Mouse (Mus musculus) c-Kit-positive CD71-positive TER-119-positive erythroid progenitor cells, embryonic 14.5 days (primary cell): ENCODE results near the gene Slamf1.
A peak's percentile ranks its signal among the peaks of the same experiment; 100 is the strongest.
"Not testable (repeated sequence)": the region's sequence is repeated elsewhere in the genome, so short reads cannot be mapped to it uniquely, and the experiment has no call there.

Experiments
- DNase-seq: peaks from one replicate; pipeline ENCODE4 v3.0.0-alpha.2; 2013; ENCODE audit warnings: low spot score

Slamf1 gene

DNA sequence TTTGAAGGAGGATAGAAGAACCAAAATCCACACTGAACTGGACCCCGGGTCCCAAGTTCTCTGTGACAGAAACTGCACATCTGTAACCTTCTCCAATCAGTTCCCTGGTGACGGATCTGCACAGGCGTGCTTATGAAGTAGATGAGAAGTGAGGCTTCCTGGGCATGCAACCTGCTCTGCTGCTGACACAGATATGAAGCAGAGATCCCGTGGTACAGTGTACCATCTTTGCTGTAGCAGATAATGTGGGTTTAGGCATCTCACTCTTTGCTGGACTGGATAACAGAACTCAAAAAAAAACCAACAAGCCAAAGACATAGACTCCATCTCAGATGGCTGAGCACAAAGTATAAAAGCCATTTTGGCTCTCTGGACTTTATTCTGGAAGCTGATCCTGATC, 32.7 kb downstream of the Slamf1 start:
- DNase-seq, result no peak

DNA sequence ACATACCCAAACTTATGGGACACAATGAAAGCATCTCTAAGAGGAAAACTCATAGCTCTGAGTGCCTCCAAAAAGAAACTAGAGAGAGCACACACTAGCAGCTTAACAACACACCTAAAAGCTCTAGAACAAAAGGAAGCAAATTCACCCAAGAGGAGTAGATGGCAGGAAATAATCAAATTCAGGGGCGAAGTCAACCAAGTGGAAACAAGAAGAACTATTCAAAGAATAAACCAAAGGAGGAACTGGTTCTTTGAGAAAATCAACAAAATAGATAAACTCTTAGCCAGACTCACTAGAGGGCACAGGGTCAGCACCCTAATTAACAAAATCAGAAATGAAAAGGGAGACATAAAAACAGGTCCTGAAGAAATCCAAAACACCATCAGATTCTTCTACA, 44.1 kb downstream of the Slamf1 start:
- DNase-seq, result not testable (repeated sequence)

DNA sequence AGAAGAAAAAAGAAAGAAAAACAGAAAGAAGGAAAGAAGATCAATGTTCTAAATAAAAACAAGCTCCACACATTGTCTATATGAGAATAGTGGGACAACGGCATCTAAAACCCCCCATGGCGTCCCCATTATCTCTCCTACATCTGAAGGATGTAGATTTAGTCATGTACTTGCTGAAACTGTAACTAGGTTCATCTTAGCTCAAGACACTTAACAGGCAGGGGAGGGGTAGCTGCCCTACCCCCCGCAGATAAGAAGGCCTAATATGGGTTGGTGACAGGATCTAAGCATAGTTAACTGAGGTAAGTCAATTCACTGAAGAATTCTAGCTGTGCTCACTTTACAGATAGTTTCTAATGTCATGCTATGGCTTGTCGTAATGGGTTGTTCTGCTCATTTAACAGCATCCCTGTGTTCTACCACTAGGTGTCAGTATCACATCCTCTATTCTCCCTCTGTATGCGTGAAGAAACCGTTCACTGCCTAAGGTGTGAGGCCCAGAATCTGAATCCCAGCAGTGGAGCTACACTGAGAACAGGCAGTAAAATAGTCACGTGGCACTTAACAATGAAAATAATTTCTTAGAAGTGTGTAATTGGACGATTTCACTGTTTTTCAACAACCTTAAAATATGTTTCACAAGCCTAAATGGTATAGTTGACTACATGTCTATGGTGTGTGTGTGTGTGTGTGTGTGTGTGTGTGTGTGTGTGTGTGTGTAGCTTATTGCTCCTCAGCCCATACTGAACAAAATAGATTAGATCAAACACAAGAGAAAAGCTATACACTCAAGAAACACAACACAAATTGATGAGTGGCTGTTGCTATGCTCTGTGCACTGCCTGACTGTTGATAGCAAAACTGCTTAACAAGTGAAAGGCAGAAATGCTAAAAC, 48.9 kb downstream of the Slamf1 start:
- peak; percentile 42 for DNase-seq

DNA sequence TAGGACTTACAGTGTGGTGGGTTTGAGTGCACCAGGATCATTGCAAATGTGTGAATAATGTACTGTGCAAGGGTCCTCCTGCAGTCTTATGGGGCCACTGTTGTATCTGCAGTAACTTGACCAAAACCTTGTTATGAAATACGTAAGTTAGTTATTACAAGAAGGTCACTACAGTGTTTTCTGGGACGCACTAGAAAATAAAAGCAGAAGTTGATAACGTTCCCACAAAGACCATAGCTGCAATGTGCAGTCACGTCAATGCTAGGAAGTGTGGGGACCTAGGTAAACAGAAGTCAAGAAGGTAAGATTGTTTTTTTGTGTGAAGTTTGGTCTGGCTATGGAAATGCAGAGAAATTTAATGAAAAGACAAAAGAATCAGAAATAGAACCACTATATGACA, 50.1 kb downstream of the Slamf1 start:
- DNase-seq, result no peak

DNA sequence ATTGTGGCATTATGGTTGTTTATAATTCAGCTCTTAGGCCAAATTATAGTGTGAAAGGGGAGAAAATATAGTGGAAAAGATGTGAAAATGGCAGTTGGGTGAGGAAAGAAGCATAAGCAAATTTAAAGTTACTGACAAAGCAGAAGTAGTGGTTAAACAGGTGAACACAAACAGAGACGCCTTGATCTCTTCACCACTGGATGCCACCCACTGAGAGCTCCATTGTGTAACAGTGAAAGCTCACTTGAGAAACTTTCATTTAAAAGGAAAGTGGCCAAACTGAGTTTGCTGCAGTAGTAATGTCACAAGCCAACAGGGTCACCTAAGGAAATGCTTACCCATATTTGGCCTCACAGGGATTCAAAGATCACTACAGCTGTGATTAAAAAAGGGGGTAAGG, 54.4 kb downstream of the Slamf1 start:
- DNase-seq, result no peak

DNA sequence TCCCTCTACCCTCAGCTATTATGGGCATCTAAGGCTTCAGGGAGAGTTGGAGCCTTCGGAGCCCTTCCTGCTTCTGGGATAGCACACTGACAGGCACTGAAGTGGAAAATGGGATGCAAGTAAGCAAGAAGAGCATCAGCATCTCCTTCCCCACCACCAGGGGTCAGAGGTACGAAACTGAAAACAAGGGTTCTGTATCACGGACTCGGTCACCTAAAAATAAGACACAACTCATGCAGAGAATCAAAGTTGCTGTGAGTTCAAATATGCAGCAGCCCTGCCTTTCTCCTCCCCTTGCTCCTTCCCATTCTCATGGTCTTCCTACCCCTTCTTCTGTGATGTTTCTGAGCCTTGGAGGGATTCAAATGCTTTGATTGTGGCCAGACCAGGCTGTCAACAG, 58.5 kb downstream of the Slamf1 start:
- DNase-seq, result no peak

DNA sequence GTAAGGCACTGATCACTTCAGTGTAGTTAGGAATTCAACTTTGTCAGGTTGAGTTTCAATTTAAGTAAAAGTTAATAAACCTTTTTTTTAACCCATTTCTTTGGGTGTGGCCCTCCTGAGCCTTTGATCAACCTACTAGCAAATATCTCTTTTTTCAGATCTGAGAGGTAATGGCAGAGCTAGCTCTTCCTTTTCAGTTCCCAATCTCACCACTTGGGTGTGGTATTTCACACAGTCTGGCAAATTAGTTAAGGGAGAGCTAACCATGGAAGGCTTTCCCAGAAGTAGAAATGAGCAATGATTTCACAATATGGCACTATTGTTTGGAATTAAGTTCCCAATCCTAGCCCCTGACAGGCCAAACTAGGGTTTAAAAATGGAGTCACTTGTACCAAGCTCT, 59.2 kb downstream of the Slamf1 start:
- no peak for DNase-seq

DNA sequence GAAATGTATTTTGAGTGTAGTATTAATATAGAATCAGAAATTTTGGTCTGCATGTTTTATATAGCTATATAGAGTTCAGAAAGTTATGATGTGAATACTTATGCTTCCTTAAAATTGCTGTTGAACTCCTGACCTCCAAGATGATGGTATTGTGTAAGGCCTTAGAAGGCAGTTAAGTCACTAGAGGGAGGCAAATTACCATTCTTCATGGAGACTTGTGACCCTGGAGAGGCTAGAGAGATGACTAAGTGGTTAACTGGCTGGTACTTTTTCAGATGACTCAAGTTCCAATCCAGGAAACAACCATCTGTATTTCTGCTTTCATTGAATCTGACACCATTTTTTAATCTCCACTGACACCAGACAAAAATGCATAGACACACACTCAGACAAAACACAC, 60.7 kb downstream of the Slamf1 start:
- no peak for DNase-seq

DNA sequence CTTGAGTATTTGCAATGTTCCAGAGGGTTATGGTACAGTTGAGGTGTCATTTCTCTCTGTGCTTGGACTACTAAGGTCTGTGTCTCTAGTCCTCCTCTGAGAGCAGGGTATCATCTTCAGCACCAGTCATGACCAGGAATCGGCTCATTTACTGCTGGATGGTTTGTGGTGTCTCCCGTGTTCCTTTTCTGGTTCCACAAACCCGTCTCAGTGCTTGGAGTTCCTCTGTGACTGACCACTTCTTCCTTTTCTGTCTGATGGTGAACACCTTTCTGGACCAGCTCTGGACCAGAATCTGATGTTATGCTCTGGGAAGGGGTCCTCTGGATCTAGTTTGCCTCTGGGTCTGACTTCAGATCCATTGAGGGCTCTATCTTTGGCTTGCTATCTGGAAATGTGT, 72.6 kb downstream of the Slamf1 start, which contains the start of gene Cd84:
TSS of gene Cd84 (plus strand) at position 210 of the 400 bp plus-strand sequence.
- no peak for DNase-seq

DNA sequence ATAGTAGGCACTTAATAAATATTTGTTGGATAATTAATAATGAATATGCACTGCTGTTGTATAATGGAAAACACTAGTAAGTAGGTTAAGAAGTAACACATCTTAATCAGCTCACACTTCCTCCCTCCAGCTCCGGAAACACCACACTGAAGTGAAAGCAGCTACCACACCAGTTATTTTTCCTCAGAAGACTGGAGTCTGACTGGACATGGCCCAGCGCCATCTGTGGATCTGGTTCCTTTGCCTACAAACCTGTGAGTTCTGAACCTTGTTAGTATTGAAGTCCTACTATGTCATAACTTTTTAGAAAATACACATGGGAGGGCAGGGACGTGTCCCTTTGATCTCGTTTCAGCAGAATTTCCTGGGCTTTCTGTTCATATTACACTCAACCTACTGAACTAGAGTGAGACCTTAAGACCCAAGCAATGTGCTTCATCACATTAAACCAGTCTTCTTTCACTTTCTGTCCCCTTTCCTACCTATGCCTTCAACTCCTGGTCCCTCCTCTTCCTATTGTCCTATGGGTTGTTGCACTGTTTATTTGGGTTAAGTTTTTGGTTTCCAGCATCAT, 73.6 kb downstream of the Slamf1 start:
- no peak for DNase-seq

DNA sequence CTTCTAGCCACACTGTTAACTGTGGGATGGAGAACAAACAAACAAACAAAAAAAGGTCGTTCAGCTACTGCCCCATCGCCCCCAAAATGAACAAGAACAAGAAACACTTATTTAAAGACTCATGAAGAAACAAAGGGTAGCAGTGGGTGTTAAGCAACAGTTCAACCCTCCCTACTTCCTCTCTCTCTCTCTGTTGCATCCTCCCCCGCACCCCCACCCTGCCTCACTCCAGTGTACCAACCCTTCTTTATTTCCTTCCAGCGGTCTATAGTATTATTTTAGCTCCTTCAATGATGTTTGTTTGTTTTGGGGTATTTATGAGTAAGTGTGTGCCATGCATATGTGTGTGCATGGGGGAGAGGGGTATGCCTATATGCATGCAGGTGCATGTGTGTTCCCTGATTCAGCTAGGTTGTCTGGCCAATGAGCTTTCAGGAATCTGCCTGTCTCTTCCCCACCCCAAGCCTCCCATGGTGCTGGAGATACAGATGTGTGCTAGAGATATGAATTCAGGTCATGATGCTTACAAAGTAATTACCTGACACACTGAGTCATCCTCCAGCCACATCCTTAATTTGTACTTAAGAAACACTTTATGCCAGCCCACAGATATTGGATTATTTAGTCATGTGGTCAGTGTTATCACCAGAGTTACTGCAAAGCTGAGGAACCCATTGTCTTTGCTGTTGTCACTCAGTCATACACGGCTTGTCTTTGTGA, 78.3 kb downstream of the Slamf1 start:
- DNase-seq, result no peak

DNA sequence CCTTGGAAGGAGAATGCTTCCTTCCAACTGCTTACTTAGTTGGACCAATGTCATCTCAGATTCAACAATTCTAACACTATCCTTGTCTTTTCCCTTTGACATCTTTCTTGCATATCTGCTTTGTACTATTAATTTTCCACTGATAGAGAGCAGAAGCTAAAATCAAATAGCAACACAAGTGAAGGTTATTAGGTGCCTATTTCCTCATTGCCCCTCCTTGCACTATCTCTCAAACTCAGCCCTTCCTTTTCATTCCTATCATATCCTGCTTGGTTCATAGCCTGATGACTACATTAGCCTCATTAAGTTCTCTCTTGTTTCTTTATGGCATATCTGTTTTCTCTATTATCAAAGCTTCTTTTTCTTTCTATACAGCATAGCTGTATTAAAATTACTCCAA, 81.3 kb downstream of the Slamf1 start:
- no peak for DNase-seq

DNA sequence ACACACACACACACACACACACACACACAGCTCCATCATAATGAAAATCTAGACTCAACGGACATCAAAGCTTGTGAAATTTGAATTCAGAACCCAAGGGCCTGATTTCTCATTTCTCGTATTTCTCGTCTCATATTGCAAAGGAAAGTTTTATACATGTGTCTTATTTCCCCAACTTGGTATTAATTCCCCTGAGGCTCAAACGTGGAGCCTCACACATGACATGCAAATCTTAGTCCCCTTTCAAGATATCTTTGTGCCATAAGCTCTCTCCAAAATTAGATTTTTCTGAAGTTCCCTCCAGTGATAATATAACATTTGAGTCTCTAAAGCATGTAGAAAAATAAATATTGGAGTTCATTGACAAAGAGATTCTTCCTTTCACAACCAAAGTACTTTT, 81.8 kb downstream of the Slamf1 start:
- no peak for DNase-seq

DNA sequence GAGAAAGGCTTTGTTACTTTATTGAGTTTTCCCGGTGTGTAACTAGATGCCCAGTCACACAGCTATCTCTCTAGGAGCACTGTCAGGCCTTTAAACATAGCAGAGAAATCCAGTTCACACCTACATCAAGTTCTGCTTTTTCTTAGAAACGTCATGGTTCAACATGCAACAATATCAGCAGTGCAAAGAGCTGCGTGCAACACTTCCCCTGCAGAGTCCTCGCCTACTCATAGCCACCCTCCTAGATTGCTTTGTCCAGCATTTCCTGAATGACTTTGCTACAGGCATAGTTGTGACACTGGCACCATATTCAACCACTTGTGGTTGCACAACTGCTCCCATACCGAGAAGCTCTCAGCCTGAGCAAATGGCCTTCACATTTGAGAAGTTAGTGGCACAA, 82.5 kb downstream of the Slamf1 start:
- no peak for DNase-seq
